Mouse (Mus musculus) kidney, adult 2 months (tissue): ENCODE measurements around the gene Cxcl12.

ENCODE experiments used
- CTCF ChIP-seq: fragments of 200-500 bp; conservative IDR thresholded peaks from 2 replicates; pipeline ENCODE4 v1.5.1; 2011; ENCODE audit warnings: low read depth, mild to moderate bottlenecking, control low read depth, low read length, moderate library complexity, mixed read lengths; ENCODE audit not compliant: insufficient read depth, insufficient read length
- POLR2A ChIP-seq: fragments of 200-500 bp; IDR thresholded peaks from one replicate; pipeline ENCODE4 v1.6.1; 2011; ENCODE audit warnings: low read depth, low read length, control low read depth

DNA sequence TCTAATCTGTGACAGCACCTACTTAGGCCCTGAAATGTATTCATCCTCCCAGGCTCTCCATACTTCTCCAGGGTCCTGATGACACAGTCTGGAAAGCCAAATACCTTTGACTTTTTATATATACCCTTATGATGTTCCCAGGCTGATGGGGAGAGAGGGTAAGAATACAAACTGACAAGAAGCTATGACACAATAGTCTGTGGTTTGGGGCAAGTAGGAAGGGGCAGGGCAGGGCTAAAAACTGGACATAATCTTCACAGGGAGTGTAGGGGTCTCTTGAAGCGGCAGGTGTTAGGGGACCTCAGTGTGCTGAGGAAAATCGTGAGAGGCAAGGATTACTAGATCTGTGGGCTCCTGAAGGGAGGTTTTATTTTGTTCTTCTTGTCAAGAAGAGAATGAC lies 33.1 kb downstream of the Cxcl12 start:
- TF ChIP-seq CTCF (no peak), POLR2A (no peak)
